Mouse (Mus musculus) hindbrain, embryonic 14.5 days (tissue): ENCODE data around the gene Ctsm. TPM values are rescaled to one million over a fixed set of nuclear protein-coding genes. Genes with fewer than 3 reads are reported as not detected.
"Not testable (repeated sequence)": the region's sequence is repeated elsewhere in the genome, so short reads cannot be mapped to it uniquely, and the experiment has no call there.

Experiments used
- ATAC-seq: fragments of 200-750 bp; cut with Nextera tagmentation; 2 replicates; pipeline ENCODE4 v1.8.0; 2017; ENCODE audit warnings: moderate number of reproducible peaks, mild to moderate bottlenecking, moderate TSS enrichment, moderate library complexity; ENCODE audit not compliant: low FRiP score
- DNase-seq: peaks from one replicate; pipeline ENCODE4 v3.0.0-alpha.2; 2015; ENCODE audit warnings: low spot score
- H3K27ac ChIP-seq: fragments of 300-500 bp; sonication (generic); 2 replicates; pipeline ENCODE4 v1.5.1; 2014; ENCODE audit warnings: mild to moderate bottlenecking, moderate library complexity
- H3K27me3 ChIP-seq: fragments of 300-500 bp; sonication (generic); 2 replicates; pipeline ENCODE4 v1.6.1; 2014; ENCODE audit warnings: mild to moderate bottlenecking, low read length, mixed read lengths; ENCODE audit not compliant: control insufficient read depth, insufficient read depth
- H3K36me3 ChIP-seq: fragments of 300-500 bp; sonication (generic); replicated peaks from 2 replicates; pipeline ENCODE4 v1.6.1; 2014; ENCODE audit not compliant: control insufficient read depth, insufficient read depth
- H3K4me1 ChIP-seq: fragments of 300-500 bp; sonication (generic); replicated peaks from 2 replicates; pipeline ENCODE4 v1.6.1; 2014; ENCODE audit warnings: antibody characterized with exemption, low read length, mixed read lengths; ENCODE audit not compliant: control insufficient read depth, insufficient read depth
- H3K4me2 ChIP-seq: fragments of 300-500 bp; sonication (generic); replicated peaks from 2 replicates; pipeline ENCODE4 v1.6.1; 2014; ENCODE audit warnings: mild to moderate bottlenecking, moderate library complexity
- H3K4me3 ChIP-seq: fragments of 300-500 bp; sonication (generic); replicated peaks from 2 replicates; pipeline ENCODE4 v1.5.1; 2014; ENCODE audit warnings: mild to moderate bottlenecking, low read length
- H3K9ac ChIP-seq: fragments of 300-500 bp; sonication (generic); 2 replicates; pipeline ENCODE4 v1.6.1; 2014
- H3K9me3 ChIP-seq: fragments of 300-500 bp; sonication (generic); 2 replicates; pipeline ENCODE4 v1.6.1; 2016; ENCODE audit warnings: low read length; ENCODE audit not compliant: control insufficient read depth
- WGBS: fragments of 180-500 bp; shearing (Covaris S2); extraction: QIAGEN DNeasy Blood & Tissue Kit; methylation state at CpG from one replicate; pipeline ENCODE4 v1.1.7; 2014; 5-methylcytosine and 5-hydroxymethylcytosine counted together
- polyA plus RNA-seq: library from polyadenylated mRNA; unstranded; fragments of >200 nt; fragmentation: Nextera tagmentation; extraction: Ambion mirVana; gene quantifications from 2 replicates; pipeline ENCODE4 v1.2.1, GENCODE M21; 2014

Ctsm gene
- polyA plus RNA-seq: not detected in 2 replicates

DNA sequence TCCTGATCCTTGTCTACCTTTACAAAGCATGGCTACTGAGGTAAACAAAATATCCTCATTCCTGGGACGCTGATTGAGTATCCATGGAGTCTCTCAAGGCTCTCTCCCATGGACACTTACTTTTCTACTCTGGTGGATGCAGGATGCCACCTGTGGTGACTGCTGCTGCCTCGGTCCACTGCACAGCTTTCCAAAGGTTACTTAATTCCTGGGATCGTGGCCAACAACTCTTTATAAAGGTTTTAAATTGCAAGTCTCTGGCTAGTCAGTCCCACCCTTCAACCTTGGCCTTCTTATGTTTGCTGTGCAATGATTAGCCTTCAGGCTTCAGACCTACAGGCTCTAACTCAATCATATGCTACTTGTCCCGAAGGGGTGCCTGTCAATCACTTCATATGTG lies at the start of gene Ctsm:
Gene Ctsm (minus strand): TSS at position 209 of the 400 bp plus-strand sequence.
- no peak within 1 kb of the TSS for H3K9ac ChIP-seq
- 69% methylated on average over 4 of the region's 4 CpGs for WGBS
- peaks cover 39% of the 10 kb centered on the region for H3K9me3 ChIP-seq
- H3K4me3 ChIP-seq: no peak within 1 kb of the TSS
- no peak within 1 kb of the TSS for H3K4me2 ChIP-seq
- H3K27ac ChIP-seq: no peak within 1 kb of the TSS
- no peaks in the 10 kb centered on the region for H3K27me3 ChIP-seq
- DNase-seq: no peak
- H3K4me1 ChIP-seq: no peaks in the 10 kb centered on the region
- no peaks in the 10 kb centered on the region for H3K36me3 ChIP-seq
- no peak for ATAC-seq

DNA sequence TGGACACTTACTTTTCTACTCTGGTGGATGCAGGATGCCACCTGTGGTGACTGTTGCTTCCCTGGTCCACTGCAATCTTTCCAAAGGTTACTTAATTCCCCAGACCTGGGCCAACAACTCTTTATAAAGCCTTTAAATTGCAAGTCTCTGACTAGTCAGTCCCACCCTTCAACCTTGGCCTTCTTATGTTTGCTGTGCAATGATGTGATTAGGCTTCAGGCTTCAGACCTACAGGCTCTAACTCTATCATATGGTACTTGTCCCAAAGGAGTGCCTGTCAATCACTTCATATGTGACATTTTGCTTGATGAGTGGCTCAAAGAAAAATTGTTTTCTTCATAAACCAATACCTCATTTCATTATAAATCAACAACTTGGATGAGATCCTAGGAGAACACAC lies 28.4 kb upstream of the Ctsm start, which contains the start of gene Cts3:
Gene Cts3 (minus strand): TSS at position 101 of the 400 bp plus-strand sequence.
- no peak within 1 kb of the TSS for H3K4me2 ChIP-seq
- H3K4me1 ChIP-seq: no peaks in the 10 kb centered on the region
- H3K27ac ChIP-seq: no peak within 1 kb of the TSS
- H3K27me3 ChIP-seq: no peaks in the 10 kb centered on the region
- H3K9ac ChIP-seq: no peak within 1 kb of the TSS
- DNase-seq: no peak
- ATAC-seq: no peak
- H3K36me3 ChIP-seq: no peaks in the 10 kb centered on the region
- no peak within 1 kb of the TSS for H3K4me3 ChIP-seq
- H3K9me3 ChIP-seq: peaks cover 54% of the 10 kb centered on the region

DNA sequence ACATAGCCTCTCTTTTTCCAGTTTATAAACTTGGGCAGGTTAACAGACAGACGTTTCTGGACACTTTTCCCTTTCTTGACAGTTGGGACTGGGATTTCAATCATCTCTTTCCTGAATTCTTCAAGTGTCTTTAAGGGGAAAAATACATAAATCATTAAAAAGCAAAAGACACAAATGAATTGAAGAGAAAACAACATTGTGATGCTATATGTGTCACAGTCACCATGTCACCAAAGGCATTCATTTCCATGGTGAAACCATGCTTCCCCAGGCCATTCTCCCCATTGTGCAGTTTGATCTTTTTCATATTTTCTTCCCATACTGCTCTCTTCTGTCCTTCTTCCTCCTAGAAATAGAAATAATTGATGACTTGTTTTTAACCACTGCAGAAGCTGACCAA lies 26.4 kb upstream of the Ctsm start, which contains the start of gene Gm49352:
Gene Gm49352 (minus strand): TSS at position 101 of the 400 bp plus-strand sequence.
- not testable (repeated sequence) for H3K36me3 ChIP-seq, H3K27me3 ChIP-seq, DNase-seq, ATAC-seq, H3K9ac ChIP-seq, H3K4me3 ChIP-seq, H3K27ac ChIP-seq, H3K4me1 ChIP-seq, H3K4me2 ChIP-seq
- H3K9me3 ChIP-seq: peaks cover 62% of the 10 kb centered on the region
- 40% methylated on average over 1 of the region's 1 CpGs for WGBS

Other genes starting within 250 kb of the Ctsm start
- not detected in 2 replicates for gene Cts7, start 183.6 kb downstream of the Ctsm start, polyA plus RNA-seq
- gene Gm49352, start 26.3 kb upstream of the Ctsm start, polyA plus RNA-seq: not detected in 2 replicates
- not detected in 2 replicates for gene Cts3, start 28.3 kb upstream of the Ctsm start, polyA plus RNA-seq